ENCODE assay signal across 10 mouse cellular contexts in the genomic region with DNA sequence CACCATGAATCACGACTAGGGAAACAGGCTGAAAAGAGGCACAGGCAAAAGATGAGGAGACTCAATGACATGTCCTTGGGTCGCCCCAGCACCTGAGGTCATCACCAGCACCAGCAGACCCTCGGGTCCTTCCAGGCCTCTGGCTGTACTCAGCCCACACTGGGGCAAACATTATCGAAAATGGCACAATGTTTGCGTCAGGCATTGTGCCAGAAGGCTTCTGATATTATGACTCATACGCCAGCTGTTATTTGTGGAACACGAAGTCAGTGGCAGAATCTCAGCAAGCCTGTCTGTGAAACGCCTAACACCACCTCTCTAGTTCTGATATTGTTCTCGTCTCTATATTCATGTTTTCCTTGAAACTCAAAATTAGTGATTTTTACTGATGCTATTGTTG.
DNase-seq lines count a peak whose midpoint lies in the region; ATAC-seq lines count a peak whose summit lies in the region.
"Had no signal": no experiment of that assay in that cellular context is flagged by ENCODE, and none has a peak within 500 bp of the region (broad histone marks: within the 10 kb centered on the region; RNA-seq: fewer than 3 reads in every experiment).

No protein-coding gene starts in this region.

- H3K4me1 ChIP-seq in hindbrain, embryonic 12.5 days, result no peaks in the 10 kb centered on the region
- H3K4me1 ChIP-seq: forebrain, embryonic 15.5 days had no signal

- 87% methylated on average over 9 of the region's 9 CpGs for WGBS in hindbrain, embryonic 12.5 days

- H3K27me3 ChIP-seq in hindbrain, embryonic 12.5 days, result no peaks in the 10 kb centered on the region
- H3K27me3 ChIP-seq: forebrain, embryonic 15.5 days had no signal

- no peaks in the 10 kb centered on the region for H3K36me3 ChIP-seq in hindbrain, embryonic 12.5 days
- H3K36me3 ChIP-seq: forebrain, embryonic 15.5 days had no signal

- no peak for ATAC-seq in inflammation-experienced regulatory T-cells, adult 6 months
- no peak for ATAC-seq in megakaryocyte-erythroid progenitor cell, adult 5-6 weeks (replicated peaks; ENCODE audit: low FRiP score, low TSS enrichment, poor library complexity, severe bottlenecking)
- no peak for ATAC-seq in hindbrain, embryonic 12.5 days (ENCODE audit: low FRiP score)
- ATAC-seq: forebrain, embryonic 15.5 days had no signal

- no peak overlapping the region for H3K4me2 ChIP-seq in hindbrain, embryonic 12.5 days (replicated peaks)
- H3K4me2 ChIP-seq: forebrain, embryonic 15.5 days had no signal

- H3K4me3 ChIP-seq in hindbrain, embryonic 12.5 days, result no peak overlapping the region
- H3K4me3 ChIP-seq: forebrain, embryonic 15.5 days had no signal

- no peaks in the 10 kb centered on the region for H3K9me3 ChIP-seq in hindbrain, embryonic 12.5 days (replicated peaks)
- H3K9me3 ChIP-seq: forebrain, embryonic 15.5 days had no signal

- H3K9ac ChIP-seq in hindbrain, embryonic 12.5 days, result no peak overlapping the region
- H3K9ac ChIP-seq: forebrain, embryonic 15.5 days had no signal

- no peak overlapping the region for H3K27ac ChIP-seq in hindbrain, embryonic 12.5 days
- H3K27ac ChIP-seq: forebrain, embryonic 15.5 days had no signal

- intact Hi-C loops in heart, postnatal 25 days (cut with DNase I), result no loop called here
- intact Hi-C loops in left cerebral cortex, postnatal 25 days (cut with DNase I), result loop anchor here (10.0 kb wide), 1 partner anchor 308 kb away; no protein-coding TSS in a partner anchor

- DNase-seq in gastrocnemius, adult 18-20 months (ENCODE audit: low spot score), result peak; percentile 10
- DNase-seq in gastrocnemius, postnatal 10 days, result no peak
- DNase-seq in adrenal gland, postnatal 10 days, result peak; percentile 7
- peak; percentile 35 for DNase-seq in heart, postnatal 25 days (ENCODE audit: low spot score)
- peak; percentile 67 to 72 for DNase-seq in left cerebral cortex, postnatal 25 days (ENCODE audit: low spot score in 2 of 2)
- DNase-seq: kidney, adult 11 months had no signal
